Mouse (Mus musculus) forebrain, embryonic 14.5 days (tissue): ENCODE data around the gene Notch2. TPM values are rescaled to one million over a fixed set of nuclear protein-coding genes. Genes with fewer than 3 reads are reported as not detected.
A peak's percentile ranks its signal among the peaks of the same experiment; 100 is the strongest.

ENCODE experiments used
- ATAC-seq: fragments of 200-750 bp; cut with Nextera tagmentation; 2 replicates; pipeline ENCODE4 v1.8.0; 2017; ENCODE audit warnings: mild to moderate bottlenecking, moderate library complexity
- DNase-seq: peaks from one replicate; pipeline ENCODE4 v3.0.0-alpha.2; 2015; ENCODE audit warnings: low spot score
- H3K27ac ChIP-seq: fragments of 300-500 bp; sonication (generic); 2 replicates; pipeline ENCODE4 v1.5.1; 2014; ENCODE audit warnings: low read depth, mild to moderate bottlenecking, control low read depth, low read length, moderate library complexity
- H3K27me3 ChIP-seq: fragments of 300-500 bp; sonication (generic); replicated peaks from 2 replicates; pipeline ENCODE4 v1.6.1; 2014; ENCODE audit warnings: low read length, control low read depth, mixed read lengths; ENCODE audit not compliant: control insufficient read depth, insufficient read depth
- H3K36me3 ChIP-seq: fragments of 300-500 bp; sonication (generic); 2 replicates; pipeline ENCODE4 v1.6.1; 2014; ENCODE audit warnings: low read length, control low read depth; ENCODE audit not compliant: control insufficient read depth, insufficient read depth
- H3K4me1 ChIP-seq: fragments of 300-500 bp; sonication (generic); 2 replicates; pipeline ENCODE4 v1.6.1; 2014; ENCODE audit warnings: antibody characterized with exemption, low read length, control low read depth; ENCODE audit not compliant: control insufficient read depth, insufficient read depth
- H3K4me2 ChIP-seq: fragments of 300-500 bp; sonication (generic); 2 replicates; pipeline ENCODE4 v1.6.1; 2014; ENCODE audit warnings: mild to moderate bottlenecking, control low read depth, low read length
- H3K4me3 ChIP-seq: fragments of 300-500 bp; sonication (generic); 2 replicates; pipeline ENCODE4 v1.5.1; 2014; ENCODE audit warnings: low read depth, low read length, control low read depth
- H3K9ac ChIP-seq: fragments of 300-500 bp; sonication (generic); 2 replicates; pipeline ENCODE4 v1.6.1; 2014; ENCODE audit warnings: mild to moderate bottlenecking, low read length, control low read depth, moderate library complexity
- H3K9me3 ChIP-seq: fragments of 300-500 bp; sonication (generic); replicated peaks from 2 replicates; pipeline ENCODE4 v1.6.1; 2016; ENCODE audit warnings: low read length, control low read depth, mixed read lengths; ENCODE audit not compliant: control insufficient read depth
- WGBS: fragments of 180-500 bp; shearing (Covaris S2); extraction: QIAGEN DNeasy Blood & Tissue Kit; methylation state at CpG from one replicate; pipeline ENCODE4 v1.1.7; 2014; 5-methylcytosine and 5-hydroxymethylcytosine counted together
- polyA plus RNA-seq: library from polyadenylated mRNA; unstranded; fragments of >200 nt; fragmentation: Nextera tagmentation; extraction: Ambion mirVana; gene quantifications from 2 replicates; pipeline ENCODE4 v1.2.1, GENCODE M21; 2014

Gene Notch2
- polyA plus RNA-seq, 1 experiment from 2014 or later, result 13.6 TPM

DNA sequence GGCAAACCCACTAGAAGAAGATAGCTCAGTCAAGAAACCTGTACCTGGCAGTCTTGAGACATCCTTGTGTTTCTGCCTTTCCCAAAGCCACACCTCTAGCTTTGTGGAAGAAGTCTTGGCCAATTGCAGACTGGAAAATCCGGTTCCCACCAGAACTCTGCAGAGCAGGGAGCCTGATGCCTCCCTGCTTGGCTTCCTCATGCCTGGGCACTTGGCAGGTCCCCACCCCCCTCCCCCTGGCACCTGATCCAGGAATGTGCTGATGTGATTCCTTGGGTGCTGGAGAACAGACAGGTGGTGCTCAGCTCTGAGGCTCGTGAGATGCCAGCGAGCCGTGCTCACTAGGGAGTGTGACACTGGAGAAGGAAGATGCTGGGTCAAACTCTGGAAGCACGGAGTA, 85.3 kb downstream of the Notch2 start:
- Histone ChIP-seq H3K9me3 (no peaks in the 10 kb centered on the region), H3K27ac (no peak overlapping the region), H3K9ac (no peak overlapping the region), H3K4me2 (no peak overlapping the region), H3K4me3 (no peak overlapping the region), H3K27me3 (no peaks in the 10 kb centered on the region), H3K4me1 (0 out of 2 replicates have a peak, but pooled peaks cover 3% of the 10 kb centered on the region), H3K36me3 (peaks cover 56% of the 10 kb centered on the region)
- no peak for DNase-seq
- WGBS, result 80% methylated on average over 5 of the region's 5 CpGs
- no peak for ATAC-seq

DNA sequence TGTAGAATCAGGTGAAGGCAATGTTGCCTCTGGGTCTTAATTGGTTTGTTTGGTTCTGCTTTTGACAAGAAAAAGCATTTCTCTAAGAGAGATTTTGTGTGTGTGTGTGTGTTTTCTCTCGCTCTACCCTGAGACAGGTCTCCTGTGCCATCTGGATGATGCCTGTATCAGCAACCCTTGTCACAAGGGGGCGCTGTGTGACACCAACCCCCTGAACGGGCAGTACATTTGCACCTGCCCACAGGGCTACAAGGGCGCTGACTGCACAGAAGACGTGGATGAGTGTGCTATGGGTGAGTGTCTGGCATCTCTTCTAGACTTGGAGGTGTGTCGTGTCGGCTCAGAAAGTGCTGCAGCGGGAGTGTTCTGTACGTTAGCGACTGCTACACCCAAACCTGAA, 86.0 kb downstream of the Notch2 start:
- no peak overlapping the region for H3K27ac ChIP-seq
- H3K4me3 ChIP-seq, result no peak overlapping the region
- H3K9me3 ChIP-seq, result no peaks in the 10 kb centered on the region
- peaks cover 57% of the 10 kb centered on the region for H3K36me3 ChIP-seq
- H3K27me3 ChIP-seq, result no peaks in the 10 kb centered on the region
- H3K4me2 ChIP-seq, result no peak overlapping the region
- H3K9ac ChIP-seq, result no peak overlapping the region
- H3K4me1 ChIP-seq, result peaks cover 2% of the 10 kb centered on the region; the same call in 1 of the 2 replicates
- WGBS, result 86% methylated on average over 10 of the region's 10 CpGs
- no peak for ATAC-seq
- no peak for DNase-seq

DNA sequence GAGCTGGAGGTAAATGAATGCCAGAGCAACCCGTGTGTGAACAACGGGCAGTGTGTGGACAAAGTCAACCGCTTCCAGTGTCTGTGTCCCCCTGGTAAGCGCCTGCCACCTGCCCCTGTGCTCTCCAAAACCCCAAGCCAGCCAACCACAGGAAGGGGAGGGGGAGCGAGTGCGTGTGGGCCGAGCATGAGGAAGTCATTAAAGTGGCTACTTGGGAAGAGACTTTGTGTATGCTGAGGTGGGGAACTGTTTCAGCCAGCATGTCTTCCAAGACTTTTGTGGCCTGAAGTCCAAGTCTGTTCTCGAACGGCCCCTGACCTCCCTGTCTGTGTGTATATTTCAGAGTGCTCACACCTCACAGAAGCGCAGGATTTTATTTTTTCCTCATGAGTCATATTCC, 88.2 kb downstream of the Notch2 start:
- Histone ChIP-seq H3K36me3 (peaks cover 61% of the 10 kb centered on the region), H3K4me2 (no peak overlapping the region), H3K9ac (no peak overlapping the region), H3K27me3 (no peaks in the 10 kb centered on the region), H3K4me3 (no peak overlapping the region), H3K4me1 (peaks cover 20% of the 10 kb centered on the region), H3K27ac (no peak overlapping the region), H3K9me3 (no peaks in the 10 kb centered on the region)
- no peak for ATAC-seq
- DNase-seq, result no peak
- 89% methylated on average over 10 of the region's 10 CpGs for WGBS

DNA sequence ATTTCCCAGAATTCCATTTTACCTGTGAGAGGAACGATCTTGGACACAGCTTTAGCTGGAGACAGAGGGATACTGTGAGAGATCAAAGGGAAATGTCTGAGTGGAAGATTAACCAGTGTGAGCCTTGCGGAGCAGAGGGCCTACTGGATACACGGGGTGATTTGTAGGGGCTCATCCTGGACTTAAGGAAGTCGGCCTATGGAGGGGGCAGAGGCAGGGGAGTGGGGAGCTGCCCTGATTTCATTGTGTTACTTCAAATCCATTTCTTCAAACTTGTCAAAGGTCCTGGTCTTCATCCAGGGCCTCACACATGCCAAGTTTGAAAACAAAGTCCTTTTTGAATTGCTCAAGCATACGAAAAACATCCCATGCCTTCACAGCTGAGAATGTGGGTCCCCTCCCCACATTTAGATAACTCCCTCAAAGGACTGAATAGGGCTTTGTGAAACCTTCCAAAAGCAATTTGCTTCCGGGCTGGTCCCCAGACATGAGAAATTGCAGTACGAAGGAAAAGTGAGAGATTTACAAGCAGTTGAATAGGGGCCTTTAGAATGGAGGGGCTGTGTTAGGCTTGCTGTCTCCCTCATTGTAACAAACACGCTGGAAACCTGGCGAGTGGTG, 91.6 kb downstream of the Notch2 start:
- 6% methylated on average over 9 of the region's 9 CpGs for WGBS
- Histone ChIP-seq H3K9me3 (no peaks in the 10 kb centered on the region), H3K4me3 (no peak overlapping the region), H3K27ac (peak overlapping the region; percentile 82), H3K4me2 (no peak overlapping the region), H3K27me3 (no peaks in the 10 kb centered on the region), H3K36me3 (peaks cover 46% of the 10 kb centered on the region), H3K9ac (no peak overlapping the region), H3K4me1 (peaks cover 27% of the 10 kb centered on the region)
- peak; percentile 88 for DNase-seq
- peak; percentile 79 for ATAC-seq

DNA sequence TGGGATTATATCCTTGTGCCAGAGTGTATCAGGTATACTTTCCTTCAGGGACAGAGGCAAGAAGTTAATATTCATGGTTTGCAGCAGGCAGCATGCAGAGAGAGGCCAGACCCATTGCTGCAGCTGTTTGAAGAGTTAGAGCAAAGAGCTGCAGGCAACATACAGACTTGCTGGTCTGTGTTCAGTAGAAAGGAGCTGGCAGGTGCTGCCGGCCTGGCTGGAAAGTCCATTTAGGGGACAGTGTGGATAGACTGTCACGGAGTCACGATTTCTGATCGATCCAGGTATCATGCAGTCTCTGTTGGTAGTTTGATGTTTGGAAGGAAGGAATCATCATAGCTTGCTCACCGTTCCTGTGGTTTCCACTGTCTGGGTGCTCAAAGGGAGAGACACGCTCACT, 92.2 kb downstream of the Notch2 start:
- peaks cover 27% of the 10 kb centered on the region for H3K4me1 ChIP-seq
- no peak overlapping the region for H3K4me3 ChIP-seq
- H3K4me2 ChIP-seq, result no peak overlapping the region
- ATAC-seq, result no peak; the same call in 1 of the 2 replicates
- no peak overlapping the region for H3K9ac ChIP-seq
- 46% methylated on average over 6 of the region's 6 CpGs for WGBS
- H3K27me3 ChIP-seq, result no peaks in the 10 kb centered on the region
- H3K27ac ChIP-seq, result peak overlapping the region; percentile 82
- H3K9me3 ChIP-seq, result no peaks in the 10 kb centered on the region
- peaks cover 41% of the 10 kb centered on the region for H3K36me3 ChIP-seq
- no peak for DNase-seq

DNA sequence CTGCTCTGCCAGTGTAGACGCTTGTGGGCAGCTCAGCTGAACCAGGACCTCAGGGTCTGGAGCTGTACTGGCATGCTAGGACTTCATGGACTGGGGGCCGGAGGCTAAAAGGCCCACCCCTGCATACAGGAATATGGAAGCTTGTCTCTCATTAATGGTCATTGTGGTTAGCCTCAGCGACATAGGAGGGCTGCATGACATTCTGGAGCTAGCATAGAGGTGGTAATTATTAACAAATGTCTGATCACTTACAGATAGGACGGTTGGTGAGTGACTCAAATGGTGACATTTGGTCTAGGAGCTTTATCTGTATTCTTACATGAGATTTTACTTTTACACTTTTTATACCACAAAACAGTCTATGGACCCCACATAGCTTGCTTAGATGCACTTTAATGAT, 92.8 kb downstream of the Notch2 start:
- Histone ChIP-seq H3K9me3 (no peaks in the 10 kb centered on the region), H3K9ac (no peak overlapping the region), H3K27me3 (no peaks in the 10 kb centered on the region), H3K36me3 (peaks cover 38% of the 10 kb centered on the region), H3K4me1 (peaks cover 27% of the 10 kb centered on the region), H3K27ac (peak overlapping the region; percentile 82), H3K4me2 (no peak overlapping the region), H3K4me3 (no peak overlapping the region)
- DNase-seq (no peak), ATAC-seq (no peak)
- WGBS, result 65% methylated on average over 4 of the region's 4 CpGs

DNA sequence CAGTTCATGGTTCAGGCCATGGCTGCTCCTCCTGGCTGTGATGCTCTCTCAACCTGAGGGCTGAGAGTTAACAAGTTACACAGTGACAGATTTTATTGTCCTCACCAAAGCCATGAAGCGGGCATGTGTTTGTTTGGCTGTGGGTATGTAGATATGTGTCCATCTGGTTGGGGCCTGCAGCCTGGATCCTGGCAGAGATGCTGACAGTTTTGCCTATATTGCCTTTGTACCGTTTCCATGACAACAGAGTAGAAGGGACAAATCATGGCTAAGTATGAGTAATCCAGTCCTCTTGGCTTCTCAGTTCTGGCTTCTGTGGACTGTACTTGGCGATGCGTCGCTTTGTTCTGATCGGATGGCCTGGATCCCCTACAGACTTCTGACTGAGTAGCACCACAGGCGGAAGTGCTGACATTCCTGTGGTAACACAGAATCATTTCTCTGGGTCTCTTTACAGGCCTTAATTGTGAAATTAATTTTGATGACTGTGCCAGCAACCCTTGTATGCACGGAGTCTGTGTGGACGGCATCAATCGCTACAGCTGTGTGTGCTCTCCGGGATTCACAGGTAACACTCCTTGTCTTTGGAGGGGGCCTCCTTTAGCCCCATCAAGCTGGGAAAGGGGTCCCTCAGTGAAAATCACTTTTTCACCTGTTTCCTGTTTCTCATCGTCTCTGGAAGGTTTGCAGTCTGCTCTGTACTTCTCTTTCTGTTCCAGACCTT, 93.4 kb downstream of the Notch2 start:
- no peaks in the 10 kb centered on the region for H3K27me3 ChIP-seq
- WGBS, result 50% methylated on average over 12 of the region's 12 CpGs
- no peak overlapping the region for H3K4me3 ChIP-seq
- peaks cover 27% of the 10 kb centered on the region for H3K4me1 ChIP-seq
- H3K9ac ChIP-seq, result no peak overlapping the region
- ATAC-seq, result peak; percentile 72
- DNase-seq, result peak; percentile 92
- no peak overlapping the region for H3K4me2 ChIP-seq
- H3K27ac ChIP-seq, result peak overlapping the region; percentile 82; the same call in 1 of the 2 replicates
- no peaks in the 10 kb centered on the region for H3K9me3 ChIP-seq
- H3K36me3 ChIP-seq, result peaks cover 38% of the 10 kb centered on the region

DNA sequence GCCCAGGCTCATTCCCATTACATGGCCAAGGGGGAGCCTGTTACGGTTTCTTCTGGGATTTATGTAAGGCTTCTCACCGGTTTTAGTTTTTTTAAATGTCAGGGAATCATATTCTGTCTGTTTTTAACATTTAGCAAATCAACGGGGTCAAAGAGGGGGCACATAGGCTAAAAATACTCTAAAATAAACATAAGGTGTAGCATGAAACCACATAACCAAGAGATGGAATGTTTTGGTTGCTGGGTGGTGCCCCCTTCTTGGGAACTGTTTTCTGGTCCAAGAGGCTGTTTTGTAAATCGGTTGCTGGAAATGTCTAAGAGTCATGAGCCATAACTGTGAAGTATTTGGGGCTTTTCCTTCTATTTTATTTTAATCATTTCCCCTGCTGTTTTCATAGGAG, 95.1 kb downstream of the Notch2 start:
- H3K4me1 ChIP-seq, result peaks cover 27% of the 10 kb centered on the region
- WGBS, result 91% methylated on average over 4 of the region's 4 CpGs
- H3K27ac ChIP-seq, result no peak overlapping the region

DNA sequence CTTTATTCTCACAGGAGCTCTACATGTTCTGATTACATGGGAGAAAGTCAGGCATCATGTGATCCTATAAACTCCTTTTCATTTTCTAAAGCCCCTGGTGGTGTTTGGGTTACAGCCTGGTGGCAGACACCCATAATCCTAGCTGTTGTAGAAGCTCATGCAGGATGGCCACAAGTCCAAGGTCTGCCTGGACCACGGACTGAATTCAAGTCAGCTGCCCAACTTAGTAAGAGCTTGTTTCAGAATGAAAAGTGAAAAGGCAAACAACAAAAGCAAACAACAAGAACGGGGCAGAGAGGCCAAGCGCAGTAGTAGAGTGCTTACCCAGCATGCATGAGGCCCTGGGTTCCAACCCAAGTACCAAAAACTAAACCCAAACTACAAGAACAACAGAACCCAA, 95.5 kb downstream of the Notch2 start:
- ATAC-seq, result no peak
- Histone ChIP-seq H3K9me3 (no peaks in the 10 kb centered on the region), H3K36me3 (peaks cover 34% of the 10 kb centered on the region; the same call in 1 of the 2 replicates), H3K9ac (no peak overlapping the region), H3K27ac (no peak overlapping the region), H3K4me1 (peaks cover 27% of the 10 kb centered on the region), H3K4me3 (no peak overlapping the region), H3K4me2 (no peak overlapping the region), H3K27me3 (no peaks in the 10 kb centered on the region)
- WGBS, result 87% methylated on average over 3 of the region's 3 CpGs
- no peak for DNase-seq

More for the DNA sequence above, 95.1 kb downstream of the Notch2 start:
- H3K4me2 ChIP-seq, result no peak overlapping the region
- H3K9me3 ChIP-seq, result no peaks in the 10 kb centered on the region
- H3K4me3 ChIP-seq, result no peak overlapping the region
- H3K9ac ChIP-seq, result no peak overlapping the region
- no peak for DNase-seq
- no peaks in the 10 kb centered on the region for H3K27me3 ChIP-seq
- H3K36me3 ChIP-seq, result peaks cover 31% of the 10 kb centered on the region; the same call in 1 of the 2 replicates
- ATAC-seq, result no peak
